Mouse (Mus musculus): ENCODE data around the gene Sptssb. TPM values are rescaled to one million over a fixed set of nuclear protein-coding genes. Genes with fewer than 3 reads are reported as not detected.

Gene Sptssb
- polyA plus RNA-seq (2016; fragmentation: Nextera tagmentation; extraction: Ambion mirVana): 0.28 and 1.1 TPM in 2 replicates

DNA sequence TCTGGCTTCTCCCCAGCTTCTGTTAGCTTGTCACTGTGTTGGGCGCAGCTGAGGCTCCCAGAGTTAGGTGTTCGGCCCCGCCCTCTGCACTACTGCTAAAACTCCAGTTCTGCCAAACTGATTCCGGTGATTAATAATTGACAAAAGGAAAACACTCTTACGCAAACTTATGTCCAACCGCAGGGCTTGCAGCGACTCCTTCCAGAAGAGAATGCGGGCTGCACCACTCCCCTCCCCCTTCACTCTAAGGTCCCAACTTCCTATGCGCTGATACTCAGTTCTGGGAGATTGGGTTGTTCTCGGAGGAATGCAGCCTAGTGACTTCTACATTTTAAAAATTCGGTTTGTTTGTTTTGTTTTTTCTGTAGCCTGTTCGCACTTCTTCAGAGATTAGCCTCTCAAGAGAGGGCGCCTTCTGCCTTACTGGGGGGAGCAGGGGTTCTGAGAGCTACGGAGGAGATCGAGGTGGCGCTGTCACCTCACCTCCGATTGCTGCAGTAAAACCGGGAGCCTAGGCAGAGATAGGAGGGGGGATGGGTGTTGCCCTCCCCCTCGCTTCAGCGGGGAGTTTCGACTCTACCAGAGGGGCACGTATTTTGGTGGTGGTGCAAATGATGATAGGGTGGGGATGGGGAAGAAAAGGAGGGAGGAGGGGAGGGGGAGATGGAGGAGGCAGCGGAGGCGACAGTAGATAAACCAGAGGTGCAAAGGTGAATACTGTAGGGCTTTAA lies at the start of gene Sptssb:
TSS of gene Sptssb (minus strand) at position 83 of the 731 bp plus-strand sequence.
- Histone ChIP-seq H3K36me3 (no peaks in the 10 kb centered on the region), H3K27ac (no peak within 1 kb of the TSS), H3K27me3 (peaks cover 4% of the 10 kb centered on the region), H3K4me1 (peaks cover 7% of the 10 kb centered on the region), H3K4me2 (replicated peaks) (peak within 1 kb of the TSS; percentile 96), H3K4me3 (peak within 1 kb of the TSS; percentile 48), H3K9ac (peak within 1 kb of the TSS; percentile 52), H3K9me3 (replicated peaks) (no peaks in the 10 kb centered on the region)
- 2% methylated on average over 24 of the region's 24 CpGs for WGBS
- ATAC-seq (ENCODE audit: low FRiP score): peak; percentile 23

DNA sequence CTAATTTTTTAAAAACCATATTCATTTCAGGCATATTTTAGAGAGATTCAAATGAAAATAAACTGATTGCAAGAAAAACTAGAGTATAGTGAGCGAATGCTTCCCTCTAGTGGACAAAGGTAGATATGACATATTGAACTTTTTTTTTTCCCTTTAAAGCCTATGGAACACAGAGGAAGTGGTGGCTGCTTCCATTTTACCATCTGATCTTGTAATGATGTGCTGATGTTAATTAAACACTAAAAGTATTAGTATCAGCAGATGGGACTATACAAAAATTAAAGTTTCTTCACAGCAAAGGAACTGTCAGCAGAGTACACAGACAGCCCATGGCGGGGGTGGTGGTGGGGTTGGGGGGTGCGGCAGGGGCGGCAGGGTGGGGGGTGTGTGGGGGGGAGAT lies 48.3 kb upstream of the Sptssb start:
- no peak overlapping the region for H3K4me3 ChIP-seq
- H3K36me3 ChIP-seq: no peaks in the 10 kb centered on the region
- H3K27ac ChIP-seq: no peak overlapping the region
- no peak overlapping the region for H3K9ac ChIP-seq
- no peak overlapping the region for H3K4me2 ChIP-seq (replicated peaks)
- ATAC-seq (ENCODE audit: low FRiP score): peak; percentile 43; the same call in 1 of the 2 replicates
- 64% methylated on average over 4 of the region's 4 CpGs for WGBS
- H3K27me3 ChIP-seq: no peaks in the 10 kb centered on the region
- no peaks in the 10 kb centered on the region for H3K9me3 ChIP-seq (replicated peaks)
- 0 out of 2 replicates have a peak, but pooled peaks cover 3% of the 10 kb centered on the region for H3K4me1 ChIP-seq

DNA sequence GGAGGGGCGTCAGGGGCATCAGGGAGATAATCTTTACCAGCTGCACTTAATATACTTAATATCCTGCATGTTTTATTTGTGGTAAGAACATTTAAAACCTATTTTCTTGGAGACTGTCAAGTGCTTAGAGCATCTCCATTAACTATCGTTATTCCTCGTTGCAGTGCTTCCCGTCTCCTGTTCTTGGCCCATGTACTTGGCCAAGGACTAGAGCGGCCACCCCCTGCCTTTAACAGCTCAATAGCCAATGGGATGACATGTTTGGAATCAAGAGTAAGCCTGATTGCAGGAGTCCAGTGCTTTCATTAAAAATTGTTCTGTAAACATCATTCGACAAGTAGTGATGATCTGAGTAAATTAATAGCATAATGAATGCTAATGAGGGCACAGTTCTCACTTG lies 47.8 kb upstream of the Sptssb start:
- Histone ChIP-seq H3K9ac (no peak overlapping the region), H3K4me2 (replicated peaks) (no peak overlapping the region), H3K9me3 (replicated peaks) (no peaks in the 10 kb centered on the region), H3K36me3 (no peaks in the 10 kb centered on the region), H3K4me1 (no peaks in the 10 kb centered on the region), H3K27me3 (no peaks in the 10 kb centered on the region), H3K4me3 (no peak overlapping the region), H3K27ac (no peak overlapping the region)
- WGBS: 56% methylated on average over 6 of the region's 6 CpGs
- no peak for ATAC-seq (ENCODE audit: low FRiP score)

DNA sequence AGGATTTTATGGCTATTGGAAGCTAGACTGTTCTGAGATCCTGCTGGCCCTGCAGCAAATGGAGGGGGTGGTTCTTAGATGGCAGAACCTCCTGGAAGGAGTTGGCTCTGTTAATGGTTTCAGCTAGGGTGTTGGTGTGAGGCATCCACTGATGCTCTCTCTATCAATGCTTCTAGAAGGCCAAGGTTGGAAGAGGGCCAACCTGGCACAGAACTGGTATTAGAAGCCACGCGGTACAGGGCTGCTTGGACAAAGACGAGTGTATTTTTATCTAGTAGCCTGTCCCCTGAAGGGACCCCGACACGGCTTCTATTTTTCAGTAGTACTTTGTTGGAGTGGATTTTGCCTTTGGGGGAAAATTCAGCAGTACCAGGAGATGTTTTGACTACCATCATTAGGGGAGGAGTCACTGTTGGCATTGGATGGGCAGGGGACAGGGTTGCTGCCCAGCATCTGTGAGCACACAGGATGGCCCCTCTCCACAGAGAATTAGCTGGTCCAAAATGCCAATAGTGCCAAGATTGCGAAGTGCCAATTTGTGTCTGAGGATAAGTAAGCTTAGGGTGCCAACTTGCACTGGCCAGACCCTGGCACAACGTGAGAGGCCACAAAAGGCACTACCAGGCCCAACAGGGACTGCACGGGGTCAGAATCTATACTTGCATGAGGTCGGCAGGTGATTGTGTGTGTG lies 43.2 kb upstream of the Sptssb start:
- Histone ChIP-seq H3K4me2 (replicated peaks) (no peak overlapping the region), H3K27me3 (no peaks in the 10 kb centered on the region), H3K27ac (no peak overlapping the region), H3K4me1 (no peaks in the 10 kb centered on the region), H3K9ac (no peak overlapping the region), H3K4me3 (no peak overlapping the region), H3K9me3 (replicated peaks) (no peaks in the 10 kb centered on the region), H3K36me3 (no peaks in the 10 kb centered on the region)
- no peak for ATAC-seq (ENCODE audit: low FRiP score)
- 88% methylated on average over 9 of the region's 9 CpGs for WGBS

DNA sequence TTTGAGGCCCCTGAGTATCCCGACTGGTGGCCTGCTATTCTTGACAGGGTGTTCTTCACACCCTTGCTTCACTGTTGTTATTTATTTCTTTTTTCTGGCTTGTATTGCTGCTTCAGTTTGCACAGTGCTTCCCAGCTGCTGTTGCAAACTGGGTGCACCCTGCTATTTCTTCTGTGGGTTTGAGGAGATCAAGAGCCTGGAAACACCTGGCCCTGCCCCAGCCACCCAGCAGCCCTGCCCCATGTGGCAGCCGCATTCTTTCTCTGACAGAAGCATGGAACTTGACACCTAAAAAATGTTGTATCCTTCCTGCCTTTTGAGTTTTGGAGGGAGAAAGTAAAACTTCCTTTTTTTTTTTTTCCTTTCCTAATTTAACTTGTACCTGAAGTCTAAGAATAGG lies 42.6 kb upstream of the Sptssb start:
- Histone ChIP-seq H3K4me3 (no peak overlapping the region), H3K9ac (no peak overlapping the region), H3K4me2 (replicated peaks) (no peak overlapping the region), H3K9me3 (replicated peaks) (no peaks in the 10 kb centered on the region), H3K36me3 (no peaks in the 10 kb centered on the region), H3K27ac (no peak overlapping the region), H3K27me3 (no peaks in the 10 kb centered on the region), H3K4me1 (no peaks in the 10 kb centered on the region)
- ATAC-seq (ENCODE audit: low FRiP score): no peak
- 53% methylated on average over 2 of the region's 2 CpGs for WGBS

DNA sequence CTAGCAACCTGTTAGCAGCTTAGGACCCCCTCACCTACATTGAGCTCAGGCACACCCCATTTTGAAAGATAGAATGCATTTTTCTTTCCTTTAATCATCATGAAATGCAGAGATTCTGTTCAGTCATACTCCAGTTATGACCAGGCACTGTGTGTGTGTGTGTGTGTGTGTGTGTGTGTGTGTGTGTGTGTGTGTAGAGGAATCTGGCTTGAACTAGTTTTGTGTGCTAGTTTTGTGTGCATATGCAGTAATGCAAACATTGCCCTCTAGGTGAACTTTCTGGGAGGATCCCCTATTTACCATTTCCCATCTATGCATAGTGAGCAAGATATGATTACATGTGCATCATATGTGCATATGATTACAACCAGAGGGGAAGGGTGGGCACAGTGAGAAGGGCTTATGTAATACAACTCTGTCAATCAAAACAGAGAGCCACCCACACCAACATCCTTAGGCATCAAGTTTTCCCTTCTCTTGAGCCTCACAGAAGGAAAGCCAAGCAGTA lies 42.2 kb upstream of the Sptssb start:
- Histone ChIP-seq H3K27ac (no peak overlapping the region), H3K4me1 (no peaks in the 10 kb centered on the region), H3K4me3 (no peak overlapping the region), H3K9ac (no peak overlapping the region), H3K27me3 (no peaks in the 10 kb centered on the region), H3K36me3 (no peaks in the 10 kb centered on the region), H3K9me3 (replicated peaks) (no peaks in the 10 kb centered on the region), H3K4me2 (replicated peaks) (no peak overlapping the region)
- no peak for ATAC-seq (ENCODE audit: low FRiP score)

DNA sequence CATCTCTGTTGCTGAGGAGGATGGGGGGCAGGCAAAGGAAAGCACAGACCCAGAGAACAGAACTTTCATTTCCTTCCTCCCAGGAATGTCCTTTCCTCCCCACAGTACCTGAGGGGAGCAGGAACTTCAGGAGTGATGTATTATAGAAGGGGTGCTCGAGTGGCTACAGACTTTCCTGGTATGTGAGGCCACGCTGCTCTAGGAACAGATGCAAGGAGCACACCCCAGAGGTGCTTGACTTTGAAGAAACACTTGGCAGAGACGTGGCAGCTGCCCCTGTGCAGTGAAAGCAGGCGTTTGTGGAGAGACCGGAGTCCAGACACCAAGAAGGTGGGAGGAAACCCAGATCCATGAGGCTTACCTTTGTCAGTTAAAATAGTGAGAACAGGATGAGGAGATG lies 40.6 kb upstream of the Sptssb start:
- Histone ChIP-seq H3K36me3 (no peaks in the 10 kb centered on the region), H3K9me3 (replicated peaks) (no peaks in the 10 kb centered on the region), H3K9ac (no peak overlapping the region), H3K4me1 (no peaks in the 10 kb centered on the region), H3K27me3 (no peaks in the 10 kb centered on the region), H3K27ac (no peak overlapping the region), H3K4me3 (no peak overlapping the region), H3K4me2 (replicated peaks) (no peak overlapping the region)
- 72% methylated on average over 5 of the region's 5 CpGs for WGBS
- no peak for ATAC-seq (ENCODE audit: low FRiP score)

DNA sequence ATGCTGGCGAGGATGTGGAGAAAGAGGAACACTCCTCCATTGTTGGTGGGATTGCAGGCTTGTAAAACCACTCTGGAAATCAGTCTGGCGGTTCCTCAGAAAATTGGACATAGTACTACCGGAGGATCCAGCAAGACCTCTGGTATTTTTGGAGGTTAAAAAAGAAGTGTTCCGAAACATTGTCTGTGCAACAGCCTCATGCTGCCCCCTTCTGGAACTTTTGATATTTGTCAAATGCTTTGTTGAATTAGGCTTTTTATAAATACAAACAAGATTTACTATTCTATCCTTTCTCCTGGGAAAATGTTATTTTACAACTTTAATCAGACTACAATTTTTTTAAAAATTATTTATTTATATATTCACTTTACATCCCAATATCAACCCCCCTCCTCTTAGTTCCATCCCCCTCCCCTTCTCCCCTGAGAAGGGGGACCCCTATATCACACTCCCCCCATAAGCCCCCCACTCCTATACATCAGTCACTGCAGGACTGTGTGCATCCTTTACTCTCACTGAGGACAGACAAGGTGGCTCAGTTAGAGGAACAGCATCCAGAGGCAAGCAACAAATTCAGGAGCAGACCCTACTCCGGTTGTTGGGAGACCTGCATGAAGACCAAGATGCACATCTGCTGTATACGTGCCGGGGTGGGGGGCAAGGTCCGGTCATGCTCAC lies 38.3 kb upstream of the Sptssb start:
- 68% methylated on average over 7 of the region's 8 CpGs for WGBS
- H3K4me3 ChIP-seq: no peak overlapping the region

DNA sequence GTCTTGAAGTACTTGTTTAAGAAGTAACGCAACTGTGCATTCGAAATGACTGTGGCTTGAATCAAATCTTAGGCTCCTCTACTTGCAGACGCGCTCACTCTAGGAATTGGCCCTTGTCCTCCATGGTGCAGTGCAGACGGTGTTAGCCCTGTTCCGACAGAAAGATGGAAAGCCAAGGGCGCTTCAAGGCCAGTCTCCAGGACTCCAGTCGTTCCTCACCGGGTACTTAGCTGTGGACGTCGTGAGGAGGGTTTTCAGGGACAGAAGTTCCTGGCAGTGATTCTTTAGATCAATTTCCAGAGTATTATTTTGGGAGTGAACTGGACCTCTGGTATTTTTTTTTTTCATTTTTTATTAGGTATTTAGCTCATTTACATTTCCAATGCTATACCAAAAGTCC lies 35.8 kb upstream of the Sptssb start:
- Histone ChIP-seq H3K27ac (no peak overlapping the region), H3K4me3 (no peak overlapping the region), H3K9me3 (replicated peaks) (no peaks in the 10 kb centered on the region), H3K36me3 (no peaks in the 10 kb centered on the region), H3K27me3 (no peaks in the 10 kb centered on the region), H3K4me1 (no peaks in the 10 kb centered on the region), H3K4me2 (replicated peaks) (no peak overlapping the region), H3K9ac (no peak overlapping the region)
- no peak for ATAC-seq (ENCODE audit: low FRiP score)
- WGBS: 94% methylated on average over 11 of the region's 11 CpGs

More for the DNA sequence above, 38.3 kb upstream of the Sptssb start:
- no peaks in the 10 kb centered on the region for H3K9me3 ChIP-seq (replicated peaks)
- H3K9ac ChIP-seq: no peak overlapping the region
- ATAC-seq (ENCODE audit: low FRiP score): no peak
- H3K4me1 ChIP-seq: no peaks in the 10 kb centered on the region
- H3K4me2 ChIP-seq (replicated peaks): no peak overlapping the region
- no peaks in the 10 kb centered on the region for H3K27me3 ChIP-seq
- no peak overlapping the region for H3K27ac ChIP-seq
- no peaks in the 10 kb centered on the region for H3K36me3 ChIP-seq

DNA sequence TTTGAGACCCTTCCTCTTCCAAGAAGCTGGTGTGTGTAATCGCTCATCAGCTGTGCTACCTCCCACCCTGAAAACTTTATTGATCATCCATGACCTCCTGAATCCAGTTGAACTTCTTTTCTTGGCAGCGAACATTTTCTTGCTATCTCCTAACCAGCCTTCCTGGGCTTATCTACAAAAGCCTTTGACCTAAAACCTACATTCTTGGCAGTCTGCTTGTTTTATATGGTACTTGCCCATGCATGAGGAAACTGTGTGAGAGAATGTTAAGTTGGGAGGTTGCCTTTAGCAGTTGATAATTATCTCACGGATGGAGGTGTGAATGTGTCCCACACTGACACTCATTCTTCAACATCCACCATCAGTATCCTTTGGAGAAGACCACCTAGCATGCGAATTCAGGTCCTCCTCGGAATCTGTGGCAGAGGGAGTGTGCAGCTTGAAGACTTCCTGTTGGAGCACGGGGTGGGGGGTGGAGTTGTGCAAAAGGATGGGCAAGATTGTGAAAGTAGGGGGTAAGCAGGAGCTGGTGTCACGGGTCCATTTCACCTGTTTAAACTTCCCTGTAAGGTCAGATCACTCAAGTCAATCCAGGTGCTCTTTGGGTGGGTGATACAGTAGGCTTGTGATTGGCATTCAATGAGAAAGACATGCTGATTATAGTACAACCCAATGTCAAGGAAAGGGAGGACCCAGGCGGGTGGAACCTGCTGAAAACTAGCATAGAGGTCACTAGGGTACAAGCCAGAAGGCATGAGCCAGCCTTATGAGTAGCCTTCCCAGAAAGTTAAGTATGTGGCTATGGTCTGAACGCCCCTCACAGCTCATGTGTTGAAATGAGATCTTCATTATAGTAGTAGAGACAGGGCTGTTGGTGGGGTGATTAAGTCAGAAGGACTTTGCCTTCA lies 32.7 kb upstream of the Sptssb start:
- Histone ChIP-seq H3K4me3 (no peak overlapping the region), H3K4me1 (no peaks in the 10 kb centered on the region), H3K36me3 (no peaks in the 10 kb centered on the region), H3K9ac (no peak overlapping the region), H3K27me3 (no peaks in the 10 kb centered on the region), H3K9me3 (replicated peaks) (no peaks in the 10 kb centered on the region), H3K4me2 (replicated peaks) (no peak overlapping the region), H3K27ac (no peak overlapping the region)
- ATAC-seq (ENCODE audit: low FRiP score): no peak
- WGBS: 86% methylated on average over 9 of the region's 9 CpGs

DNA sequence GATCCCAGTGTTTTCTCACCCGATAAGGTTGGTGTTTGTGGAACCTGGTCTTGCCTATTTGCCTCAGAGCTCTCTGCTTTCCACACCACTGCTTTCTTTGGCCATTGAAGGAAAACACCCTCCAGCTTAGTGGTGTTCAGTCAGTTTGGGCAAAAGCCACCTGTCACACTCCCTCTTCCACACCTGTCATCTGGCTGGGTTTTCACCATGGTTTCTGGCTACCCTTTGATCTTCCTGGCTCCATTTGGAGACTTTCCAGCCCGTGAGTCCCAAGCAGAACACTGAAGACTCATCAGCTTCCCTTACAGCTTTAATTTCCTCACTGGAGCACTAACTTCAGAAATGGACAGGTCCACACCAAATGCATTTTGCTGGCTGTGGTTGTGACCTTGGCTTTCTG lies 26.1 kb upstream of the Sptssb start:
- Histone ChIP-seq H3K4me3 (no peak overlapping the region), H3K4me1 (no peaks in the 10 kb centered on the region), H3K9me3 (replicated peaks) (no peaks in the 10 kb centered on the region), H3K27me3 (no peaks in the 10 kb centered on the region), H3K36me3 (no peaks in the 10 kb centered on the region), H3K4me2 (replicated peaks) (no peak overlapping the region), H3K27ac (no peak overlapping the region), H3K9ac (no peak overlapping the region)
- WGBS: 79% methylated on average over 2 of the region's 2 CpGs
- ATAC-seq (ENCODE audit: low FRiP score): no peak

DNA sequence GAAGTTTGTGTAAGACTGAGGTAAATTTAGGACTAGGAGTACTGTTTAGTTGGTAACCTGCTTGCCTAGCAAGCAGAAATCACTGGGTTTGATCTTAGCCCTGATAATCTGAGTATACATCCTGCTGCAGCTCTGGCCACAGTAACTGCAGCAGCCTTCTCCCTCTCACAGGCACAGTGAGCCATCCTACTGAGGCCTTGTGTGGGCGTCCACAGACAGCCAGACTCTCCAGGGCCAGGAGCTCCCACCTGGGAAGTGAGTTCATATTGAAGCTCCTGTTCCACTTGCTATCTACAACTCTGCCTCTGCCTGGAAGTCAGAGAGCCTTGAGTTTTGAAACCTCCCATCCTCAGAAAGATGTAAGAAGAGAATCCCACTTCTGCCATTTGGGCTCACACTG lies 24.0 kb upstream of the Sptssb start:
- no peak overlapping the region for H3K4me3 ChIP-seq
- no peaks in the 10 kb centered on the region for H3K36me3 ChIP-seq
- no peak overlapping the region for H3K27ac ChIP-seq
- H3K9me3 ChIP-seq (replicated peaks): no peaks in the 10 kb centered on the region
- no peak for ATAC-seq (ENCODE audit: low FRiP score)
- WGBS: 67% methylated on average over 1 of the region's 1 CpGs
- no peaks in the 10 kb centered on the region for H3K4me1 ChIP-seq
- no peaks in the 10 kb centered on the region for H3K27me3 ChIP-seq
- no peak overlapping the region for H3K4me2 ChIP-seq (replicated peaks)
- H3K9ac ChIP-seq: no peak overlapping the region
